In the genomic region with DNA sequence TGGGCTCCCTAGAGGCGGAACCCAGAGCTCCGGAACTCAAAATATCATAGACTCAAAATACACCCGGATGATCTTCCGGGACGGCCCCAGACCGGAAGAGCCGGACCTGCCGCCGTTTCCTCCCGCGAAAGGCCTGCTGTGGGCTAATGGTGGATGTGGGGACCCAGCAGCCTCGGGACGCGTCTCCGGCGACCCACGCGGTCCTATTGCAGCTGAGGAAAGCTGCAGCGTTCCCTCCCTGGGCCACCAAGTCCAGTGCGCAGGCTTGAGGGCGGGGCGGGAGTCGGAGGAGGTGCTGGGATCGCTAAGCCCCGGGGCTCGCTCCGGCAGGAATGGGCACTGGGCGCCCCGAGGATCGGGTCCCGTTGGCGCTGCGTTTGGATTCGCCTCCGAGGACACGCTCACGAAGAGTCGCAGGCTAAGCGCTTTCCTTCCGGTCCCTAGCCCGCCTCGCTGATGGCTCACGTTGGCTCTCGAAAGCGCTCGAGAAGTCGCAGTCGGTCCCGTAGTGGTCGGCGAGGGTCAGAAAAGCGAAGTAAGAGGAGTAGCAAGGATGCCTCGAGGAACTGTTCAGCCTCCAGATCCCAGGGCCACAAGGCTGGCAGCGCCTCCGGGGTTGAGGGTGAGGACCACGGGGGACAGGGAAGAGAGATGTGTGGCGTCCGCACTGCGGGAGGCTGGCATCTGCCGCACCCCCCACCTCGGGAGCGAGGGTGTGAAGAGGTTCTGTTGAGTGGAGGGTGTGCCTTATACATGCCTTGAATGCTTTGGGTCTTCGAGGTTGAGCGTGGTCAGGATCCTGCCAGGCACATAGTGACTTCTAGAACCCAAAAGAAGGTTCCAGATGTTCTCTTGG, we compare ENCODE assay signal across 8 mouse cellular contexts. TPM values are rescaled to one million over a fixed set of nuclear protein-coding genes. Genes with fewer than 3 reads are reported as not detected.
A peak's percentile ranks its signal among the peaks of the same experiment; 100 is the strongest.
DNase-seq lines count a peak whose midpoint lies in the region; ATAC-seq lines count a peak whose summit lies in the region.

TSS of gene Arl6ip4 (plus strand) at position 100 of the 856 bp plus-strand sequence.

- H3K9ac ChIP-seq in hindbrain, embryonic 14.5 days, result peak within 1 kb of the TSS; percentile 93

- peak within 1 kb of the TSS; percentile 93 for H3K4me2 ChIP-seq in hindbrain, embryonic 14.5 days (replicated peaks)

- DNase-seq in R1 (ENCODE audit: low read depth, low spot score), result peak; percentile 84
- peak; percentile 91 to 94 for DNase-seq in cerebellum, postnatal 14 days
- peak; percentile 80 to 84 for DNase-seq in frontal cortex, postnatal 36 days (ENCODE audit: low spot score in 2 of 2)
- peak; percentile 82 for DNase-seq in hindbrain, embryonic 14.5 days (ENCODE audit: low spot score)
- peak; percentile 74 to 79 for DNase-seq in left cerebral cortex, adult 18-20 months (ENCODE audit: low spot score in 2 of 2)
- peak; percentile 80 for DNase-seq in right cerebral cortex, adult 18-20 months
- peak; percentile 77 for DNase-seq in urinary bladder, postnatal 14 days (ENCODE audit: low spot score)

- ATAC-seq in hindbrain, embryonic 14.5 days (ENCODE audit: low FRiP score), result peak; percentile 5; the same call in 1 of the 2 replicates

- H3K36me3 ChIP-seq in hindbrain, embryonic 14.5 days (replicated peaks; ENCODE audit: control insufficient read depth, insufficient read depth), result peaks cover 52% of the 10 kb centered on the region
- H3K36me3 ChIP-seq in macrophage (ENCODE audit: inconsistent target), result peaks cover 9% of the 10 kb centered on the region; the same call in 1 of the 2 replicates

- H3K4me1 ChIP-seq in hindbrain, embryonic 14.5 days (replicated peaks; ENCODE audit: control insufficient read depth, insufficient read depth, low read length), result peaks cover 25% of the 10 kb centered on the region

- 2% methylated on average over 64 of the region's 64 CpGs for WGBS in hindbrain, embryonic 14.5 days
- under 1% methylated on average over 54 of the region's 64 CpGs for WGBS in macrophage (ENCODE audit: missing documents)

- H3K9me3 ChIP-seq in hindbrain, embryonic 14.5 days (ENCODE audit: control insufficient read depth, low read length), result no peaks in the 10 kb centered on the region

- H3K27me3 ChIP-seq in hindbrain, embryonic 14.5 days (ENCODE audit: control insufficient read depth, insufficient read depth, low read length), result no peaks in the 10 kb centered on the region

- peak within 1 kb of the TSS; percentile 85 for H3K27ac ChIP-seq in hindbrain, embryonic 14.5 days
- peak within 1 kb of the TSS; percentile 25 for H3K27ac ChIP-seq in macrophage

- peaks cover 19% of the 10 kb centered on the region; the same call in 1 of the 2 replicates for H3K79me2 ChIP-seq in macrophage (ENCODE audit: inconsistent target)

- H3K4me3 ChIP-seq in hindbrain, embryonic 14.5 days (replicated peaks; ENCODE audit: low read length), result peak within 1 kb of the TSS; percentile 85
- peak within 1 kb of the TSS; percentile 80 for H3K4me3 ChIP-seq in macrophage (ENCODE audit: inconsistent target)

RNA-seq across cellular contexts. Expression of gene Arl6ip4, which starts in this region (rescaled TPM):
- polyA plus RNA-seq in hindbrain, embryonic 14.5 days (2014; fragmentation: Nextera tagmentation; extraction: Ambion mirVana), result 62.6 and 72.1 TPM in 2 replicates
- 10 to 100 TPM; 60.7 to 65.3 TPM for total RNA-seq in left cerebral cortex, adult 18-20 months (2021)
- 10 to 100 TPM in 24 of 26 experiments, 1 to 10 TPM in 2; 5.8 to 48.3 (median 27.5) TPM for total RNA-seq in macrophage (2018; cell fraction: chromatin; rRNA removed)
- total RNA-seq in macrophage (2018; cell fraction: cytosol; rRNA removed), result 10 to 100 TPM; 30.9 to 65.6 (median 45.4) TPM
- 10 to 100 TPM; 10.0 to 52.3 (median 24.8) TPM for total RNA-seq in macrophage (2018; cell fraction: nucleus; rRNA removed)
- 37.6 to 60.2 TPM (median 56.1 TPM) in 3 replicates for polyA plus RNA-seq in macrophage (2018)

Comparison
In these comparisons a context has a peak if more than half of its experiments do, and no peak if none do; other contexts are left out.
1. Peak in every context shown above with its lines: DNase-seq, ATAC-seq, H3K4me3 ChIP-seq and H3K27ac ChIP-seq.